Mouse (Mus musculus) megakaryocyte-erythroid progenitor cell, adult 5 weeks (primary cell): ENCODE data around the gene Insr. TPM values are rescaled to one million over a fixed set of nuclear protein-coding genes. Genes with fewer than 3 reads are reported as not detected.

Experiments used
- polyA plus RNA-seq: library from polyadenylated mRNA; stranded (reverse); fragments of >175 nt; gene quantifications from 2 replicates; pipeline ENCODE4 v1.2.3, GENCODE M21; 2012

The Insr gene
- polyA plus RNA-seq: 4.1 and 5.7 TPM in 2 replicates

DNA sequence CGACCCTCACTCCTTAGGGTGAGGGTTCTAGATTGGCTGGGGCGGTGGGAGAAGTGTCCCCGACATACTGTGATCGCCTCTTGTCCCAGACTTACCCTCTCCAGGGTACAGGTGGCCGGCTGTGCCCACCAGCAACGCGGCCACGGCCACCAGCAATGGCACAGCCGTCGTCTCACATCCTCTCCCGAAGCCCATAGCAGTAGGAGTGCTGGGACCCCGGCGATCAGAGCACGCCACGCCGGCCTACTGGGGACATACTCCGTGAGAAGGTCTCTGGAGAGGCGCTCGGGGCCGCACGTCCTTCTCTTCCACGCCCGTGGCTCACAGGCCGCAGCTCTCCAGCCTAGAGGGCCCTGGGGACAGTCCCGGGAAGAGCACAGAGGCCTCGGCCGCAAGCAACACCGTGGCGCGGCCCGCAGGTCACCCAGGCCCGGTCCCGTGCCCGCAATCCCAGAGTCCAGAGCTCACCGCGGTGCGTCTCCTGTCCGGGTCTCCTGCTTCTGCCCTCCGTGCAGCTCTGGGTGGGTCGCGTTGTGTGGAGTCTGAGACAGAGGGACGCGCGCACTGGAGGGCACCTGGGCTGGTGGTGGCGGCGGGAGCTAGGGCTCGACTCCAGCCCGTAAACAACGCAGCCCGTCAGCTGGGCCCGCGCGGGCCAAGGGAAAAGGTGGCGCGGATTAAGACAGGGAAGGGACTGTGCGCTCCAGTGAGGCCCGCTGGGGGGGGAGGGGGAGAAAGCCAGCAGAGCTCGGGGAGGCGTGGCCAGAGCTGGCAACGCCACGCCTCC lies at the start of gene Insr:
TSS of gene Insr (minus strand) at position 684 of the 787 bp plus-strand sequence.

Other genes starting within 250 kb of the Insr start
- 6.8 and 8.0 TPM in 2 replicates for gene A430078G23Rik, start 73.8 kb upstream of the Insr start, polyA plus RNA-seq
- gene Arhgef18, start 113.4 kb upstream of the Insr start, polyA plus RNA-seq: 71.7 and 87.9 TPM in 2 replicates
- 1.5 and 2.5 TPM in 2 replicates for gene Pex11g, start 188.1 kb upstream of the Insr start, polyA plus RNA-seq
- gene Tex45, start 191.2 kb upstream of the Insr start, polyA plus RNA-seq: 0.84 and 2.1 TPM in 2 replicates
- gene Zfp358, start 213.5 kb upstream of the Insr start, polyA plus RNA-seq: 29.0 and 32.0 TPM in 2 replicates
- gene Mcoln1, start 220.8 kb upstream of the Insr start, polyA plus RNA-seq: 235 and 263 TPM in 2 replicates
- 16.6 and 22.7 TPM in 2 replicates for gene Pnpla6, start 235.8 kb upstream of the Insr start, polyA plus RNA-seq